Mouse (Mus musculus): Measurements from ENCODE around the gene Fbxw9. TPM values are rescaled to one million over a fixed set of nuclear protein-coding genes. Genes with fewer than 3 reads are reported as not detected.

Fbxw9 gene
- polyA plus RNA-seq, 1 experiment from 2014 or later = 34.8 TPM

DNA sequence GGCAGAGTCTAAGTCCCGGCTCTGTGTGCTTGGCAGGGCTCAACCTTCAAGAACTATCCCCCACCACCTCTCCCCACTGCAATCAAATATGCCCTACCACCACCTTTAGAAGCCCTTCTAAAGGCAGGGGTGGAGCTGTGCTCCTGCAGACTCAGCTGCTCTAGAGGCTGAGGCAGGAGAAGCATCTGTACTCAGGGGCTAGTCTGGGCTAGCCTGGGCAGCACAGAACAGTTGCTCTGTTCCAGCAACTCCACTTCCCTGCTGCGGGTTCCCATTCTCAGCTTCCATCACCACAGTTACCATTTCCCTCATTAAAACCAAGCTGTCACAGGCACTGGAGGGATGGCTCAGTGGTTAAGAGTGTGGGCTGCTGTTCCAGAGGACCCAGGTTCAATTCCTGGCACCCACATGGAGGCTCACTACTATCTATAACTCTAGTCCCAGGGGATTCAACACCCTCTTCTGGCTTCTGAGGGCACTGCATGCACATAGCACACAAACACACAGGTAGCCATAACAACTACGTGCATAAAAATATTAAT lies 38.3 kb upstream of the Fbxw9 start:
- no peaks in the 10 kb centered on the region for H3K27me3 ChIP-seq (replicated peaks; ENCODE audit: insufficient read depth, low read length)
- H3K4me1 ChIP-seq (ENCODE audit: insufficient read depth, low read depth, low read length) = peaks cover 18% of the 10 kb centered on the region
- peak; percentile 21; the same call in 1 of the 2 replicates for TF ChIP-seq CTCF (IDR thresholded peaks at IDR 0.05)
- no peak for TF ChIP-seq EP300 (IDR thresholded peaks at IDR 0.05)
- H3K9me3 ChIP-seq (ENCODE audit: low read length) = no peaks in the 10 kb centered on the region
- H3K27ac ChIP-seq (ENCODE audit: low read length) = no peak overlapping the region
- H3K4me3 ChIP-seq (ENCODE audit: low read depth, low read length) = no peak overlapping the region
- no peak overlapping the region for H3K4me2 ChIP-seq (replicated peaks; ENCODE audit: low read depth, low read length)
- WGBS = 89% methylated on average over 3 of the region's 3 CpGs
- no peak overlapping the region for H3K9ac ChIP-seq (replicated peaks; ENCODE audit: low read depth)
- peaks cover 15% of the 10 kb centered on the region for H3K36me3 ChIP-seq (ENCODE audit: insufficient read depth, low read length)
- no peak for DNase-seq (ENCODE audit: low spot score)
- ATAC-seq = no peak

DNA sequence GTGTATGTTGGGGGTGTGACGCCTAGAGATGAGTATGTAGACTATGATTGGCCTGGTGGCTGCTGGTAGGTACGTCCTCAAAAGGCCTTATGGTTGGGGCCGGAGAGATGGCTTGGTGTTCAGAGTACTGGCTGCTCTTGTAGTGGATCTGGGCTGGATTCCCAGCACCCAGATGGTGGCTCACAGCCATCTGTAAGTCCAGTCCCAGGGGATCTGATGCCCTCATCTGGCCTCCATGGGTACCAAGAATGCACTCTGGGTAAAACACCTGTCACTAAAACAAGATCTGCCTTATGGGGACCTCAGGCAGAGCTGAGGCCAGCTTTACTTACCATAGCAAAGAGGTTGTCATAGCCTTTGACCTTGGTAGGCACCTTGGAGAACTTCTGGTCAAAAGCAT lies 36.0 kb upstream of the Fbxw9 start:
- Histone ChIP-seq H3K4me3 (ENCODE audit: low read depth, low read length) (no peak overlapping the region), H3K27me3 (replicated peaks; ENCODE audit: insufficient read depth, low read length) (no peaks in the 10 kb centered on the region)
- TF ChIP-seq CTCF (IDR thresholded peaks at IDR 0.05) (no peak), EP300 (IDR thresholded peaks at IDR 0.05) (no peak)

DNA sequence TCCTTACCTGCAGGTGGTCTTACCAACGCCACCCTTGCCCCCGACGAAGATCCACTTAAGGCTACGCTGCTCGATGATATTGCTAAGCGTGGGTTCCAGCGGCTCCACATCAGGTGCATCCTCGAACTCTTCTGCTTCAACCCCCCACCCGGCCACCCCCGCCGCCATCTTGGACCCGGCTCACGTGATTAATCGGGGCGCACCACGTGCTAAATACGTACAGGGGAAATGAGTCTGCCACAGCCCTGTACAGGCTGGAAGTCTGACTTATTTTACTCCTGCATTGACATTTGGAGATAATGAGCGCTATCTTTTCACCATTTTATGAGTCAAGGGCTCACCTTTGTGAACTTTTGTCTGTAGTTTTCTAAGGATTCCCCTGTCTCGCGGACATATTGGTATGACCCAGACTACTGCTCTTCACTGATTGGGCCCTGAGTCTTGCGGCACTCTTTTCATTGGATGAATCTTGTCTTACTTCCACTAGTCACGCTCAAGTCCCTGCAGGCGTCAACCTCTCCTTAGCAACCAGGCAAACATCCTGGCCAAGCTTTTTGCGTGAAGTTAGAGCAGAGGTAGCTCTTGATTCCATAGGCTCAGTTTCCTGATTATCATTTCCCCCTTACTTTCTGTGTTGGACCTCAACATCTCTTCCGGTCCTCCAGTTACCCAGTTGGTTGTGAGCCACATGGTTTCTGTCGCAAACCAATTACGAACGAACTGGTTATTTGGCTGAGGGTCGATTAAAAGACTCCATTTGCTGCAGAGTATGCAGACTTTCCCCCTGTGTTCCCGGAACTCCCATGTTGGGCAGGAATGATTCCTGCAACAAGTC lies 34.5 kb upstream of the Fbxw9 start, which contains the start of gene Asna1:
Gene Asna1 (minus strand): TSS at position 184 of the 835 bp plus-strand sequence.
- peaks cover 23% of the 10 kb centered on the region for H3K4me1 ChIP-seq (ENCODE audit: insufficient read depth, low read depth, low read length)
- WGBS = 4% methylated on average over 30 of the region's 30 CpGs
- peak within 1 kb of the TSS; percentile 74 for H3K27ac ChIP-seq (ENCODE audit: low read length)
- H3K36me3 ChIP-seq (ENCODE audit: insufficient read depth, low read length) = peaks cover 15% of the 10 kb centered on the region
- H3K4me2 ChIP-seq (replicated peaks; ENCODE audit: low read depth, low read length) = peak within 1 kb of the TSS; percentile 88
- no peaks in the 10 kb centered on the region for H3K9me3 ChIP-seq (ENCODE audit: low read length)
- TF ChIP-seq CTCF (IDR thresholded peaks at IDR 0.05) (no peak), EP300 (IDR thresholded peaks at IDR 0.05) (peak; percentile 74)
- peak; percentile 92 for ATAC-seq
- DNase-seq (ENCODE audit: low spot score) = peak; percentile 99
- H3K27me3 ChIP-seq (replicated peaks; ENCODE audit: insufficient read depth, low read length) = no peaks in the 10 kb centered on the region
- H3K4me3 ChIP-seq (ENCODE audit: low read depth, low read length) = peak within 1 kb of the TSS; percentile 83
- peak within 1 kb of the TSS; percentile 58 for H3K9ac ChIP-seq (replicated peaks; ENCODE audit: low read depth)

More for the DNA sequence above, 36.0 kb upstream of the Fbxw9 start:
- peaks cover 8% of the 10 kb centered on the region; the same call in 1 of the 2 replicates for H3K36me3 ChIP-seq (ENCODE audit: insufficient read depth, low read length)
- H3K4me1 ChIP-seq (ENCODE audit: insufficient read depth, low read depth, low read length) = peaks cover 22% of the 10 kb centered on the region
- H3K9ac ChIP-seq (replicated peaks; ENCODE audit: low read depth) = no peak overlapping the region
- 97% methylated on average over 3 of the region's 3 CpGs for WGBS
- no peak overlapping the region for H3K4me2 ChIP-seq (replicated peaks; ENCODE audit: low read depth, low read length)
- ATAC-seq = no peak
- no peak overlapping the region for H3K27ac ChIP-seq (ENCODE audit: low read length)
- no peaks in the 10 kb centered on the region for H3K9me3 ChIP-seq (ENCODE audit: low read length)
- no peak for DNase-seq (ENCODE audit: low spot score)

- Histone ChIP-seq H3K9ac (replicated peaks; ENCODE audit: low read depth) (peak within 1 kb of the TSS; percentile 95), H3K4me2 (replicated peaks; ENCODE audit: low read depth, low read length) (peak within 1 kb of the TSS; percentile 88), H3K4me1 (ENCODE audit: insufficient read depth, low read depth, low read length) (peaks cover 23% of the 10 kb centered on the region), H3K27ac (ENCODE audit: low read length) (peak within 1 kb of the TSS; percentile 81), H3K4me3 (ENCODE audit: low read depth, low read length) (peak within 1 kb of the TSS; percentile 88), H3K9me3 (ENCODE audit: low read length) (no peaks in the 10 kb centered on the region), H3K36me3 (ENCODE audit: insufficient read depth, low read length) (peaks cover 15% of the 10 kb centered on the region), H3K27me3 (replicated peaks; ENCODE audit: insufficient read depth, low read length) (no peaks in the 10 kb centered on the region)
- TF ChIP-seq EP300 (IDR thresholded peaks at IDR 0.05) = no peak
- TF ChIP-seq CTCF (IDR thresholded peaks at IDR 0.05) = no peak; the same call in 1 of the 2 replicates
- peak; percentile 89 for ATAC-seq
- WGBS = 1% methylated on average over 38 of the region's 75 CpGs
- peak; percentile 99 for DNase-seq (ENCODE audit: low spot score)
Observed at GRCm38 (mm10) chr8:85026670-85027515, 33.0 kb upstream of the Fbxw9 start, which contains the start of gene Trir. Trir (plus strand) TSS chr8:85026823.

- ATAC-seq = no peak
- Histone ChIP-seq H3K9me3 (ENCODE audit: low read length) (no peaks in the 10 kb centered on the region), H3K27ac (ENCODE audit: low read length) (peak overlapping the region; percentile 81), H3K4me2 (replicated peaks; ENCODE audit: low read depth, low read length) (peak overlapping the region; percentile 88), H3K27me3 (replicated peaks; ENCODE audit: insufficient read depth, low read length) (no peaks in the 10 kb centered on the region), H3K36me3 (ENCODE audit: insufficient read depth, low read length) (peaks cover 10% of the 10 kb centered on the region), H3K4me1 (ENCODE audit: insufficient read depth, low read depth, low read length) (peaks cover 23% of the 10 kb centered on the region), H3K4me3 (ENCODE audit: low read depth, low read length) (peak overlapping the region; percentile 88), H3K9ac (replicated peaks; ENCODE audit: low read depth) (peak overlapping the region; percentile 95)
- WGBS = 0% methylated on average over 13 of the region's 13 CpGs
- TF ChIP-seq EP300 (IDR thresholded peaks at IDR 0.05) = no peak
- no peak for TF ChIP-seq CTCF (IDR thresholded peaks at IDR 0.05)
- DNase-seq (ENCODE audit: low spot score) = no peak
Observed at GRCm38 (mm10) chr8:85027516-85027855, 32.4 kb upstream of the Fbxw9 start.

DNA sequence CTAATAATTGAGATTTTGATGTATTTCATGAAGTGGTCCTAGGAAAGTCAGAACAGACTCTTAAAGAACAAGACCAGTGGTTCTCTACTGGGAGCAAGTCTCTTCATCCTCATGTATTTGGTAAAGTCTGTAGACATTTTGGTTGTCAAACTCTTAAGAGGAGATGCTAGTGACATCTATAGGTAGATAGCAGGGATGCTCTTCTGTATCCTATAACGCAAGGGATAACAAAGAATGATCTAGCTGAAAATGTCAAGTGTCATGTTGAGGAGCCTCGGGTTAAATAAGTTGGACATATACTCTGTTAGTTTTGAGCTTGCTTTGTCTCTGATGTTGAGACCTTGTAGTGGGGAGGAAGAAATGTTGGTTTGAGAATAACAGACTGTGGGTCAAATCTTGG lies 31.9 kb upstream of the Fbxw9 start:
- Histone ChIP-seq H3K27ac (ENCODE audit: low read length) (no peak overlapping the region), H3K9ac (replicated peaks; ENCODE audit: low read depth) (peak overlapping the region; percentile 95; the same call in 1 of the 2 replicates), H3K4me3 (ENCODE audit: low read depth, low read length) (peak overlapping the region; percentile 88), H3K27me3 (replicated peaks; ENCODE audit: insufficient read depth, low read length) (no peaks in the 10 kb centered on the region), H3K36me3 (ENCODE audit: insufficient read depth, low read length) (peaks cover 10% of the 10 kb centered on the region), H3K9me3 (ENCODE audit: low read length) (no peaks in the 10 kb centered on the region), H3K4me2 (replicated peaks; ENCODE audit: low read depth, low read length) (peak overlapping the region; percentile 88), H3K4me1 (ENCODE audit: insufficient read depth, low read depth, low read length) (peaks cover 23% of the 10 kb centered on the region)
- DNase-seq (ENCODE audit: low spot score) (peak; percentile 28), ATAC-seq (no peak)
- 11% methylated on average over 2 of the region's 2 CpGs for WGBS
- TF ChIP-seq CTCF (IDR thresholded peaks at IDR 0.05) = peak; percentile 18; the same call in 1 of the 2 replicates
- no peak for TF ChIP-seq EP300 (IDR thresholded peaks at IDR 0.05)

All from lung, postnatal 0 days (tissue).